Mouse (Mus musculus): ENCODE results near the gene 1700028P14Rik. TPM values are rescaled to one million over a fixed set of nuclear protein-coding genes. Genes with fewer than 3 reads are reported as not detected.

Gene 1700028P14Rik
- polyA plus RNA-seq, 1 experiment from 2014 or later, result not detected

DNA sequence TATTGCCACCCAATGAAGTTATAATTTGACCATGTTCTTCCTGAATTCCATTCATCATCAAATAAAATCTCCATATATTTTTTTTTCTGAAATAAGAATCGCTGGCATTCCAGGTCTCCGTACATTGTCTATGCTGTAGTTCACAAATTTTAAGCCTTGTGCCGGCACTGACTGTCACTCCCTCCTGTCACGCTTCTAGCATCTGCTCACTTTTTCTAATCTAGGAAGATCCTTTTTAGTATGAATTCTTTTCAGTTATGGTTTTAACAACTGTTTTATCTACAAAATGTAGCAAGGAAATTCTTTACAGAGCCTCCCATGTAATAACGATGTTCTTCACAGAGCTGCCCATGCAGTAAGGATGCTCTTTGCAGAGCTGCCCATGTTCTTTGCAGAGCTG, 134.1 kb downstream of the 1700028P14Rik start:
- Histone ChIP-seq H3K4me1 (peaks cover 8% of the 10 kb centered on the region), H3K27ac (no peak overlapping the region), H3K36me3 (no peaks in the 10 kb centered on the region), H3K9me3 (no peaks in the 10 kb centered on the region), H3K4me3 (no peak overlapping the region), H3K27me3 (ENCODE audit: insufficient read depth, poor library complexity, severe bottlenecking) (no peaks in the 10 kb centered on the region)
- DNase-seq (ENCODE audit: low spot score), result no peak
- WGBS, result 86% methylated on average over 5 of the region's 5 CpGs

DNA sequence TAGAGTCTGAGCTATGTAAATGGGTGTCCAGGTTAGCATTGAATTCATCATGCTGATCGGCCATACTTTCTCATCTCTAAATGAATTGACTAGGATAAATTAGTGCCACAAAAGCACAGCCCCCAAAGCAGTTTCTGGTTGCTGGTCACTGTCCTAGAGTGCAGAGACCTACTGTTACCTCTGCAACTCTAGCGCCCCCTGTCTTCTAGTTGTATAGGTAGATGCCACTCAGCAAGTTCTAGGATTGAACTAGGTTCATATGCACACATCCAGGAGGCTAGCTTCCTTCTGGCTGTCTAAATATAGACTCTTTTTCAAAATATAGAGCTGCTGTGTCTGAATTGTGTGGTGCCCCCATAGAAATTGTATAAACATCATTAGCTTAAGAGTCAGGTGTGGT, 141.3 kb downstream of the 1700028P14Rik start:
- H3K4me3 ChIP-seq, result no peak overlapping the region
- WGBS, result 43% methylated on average over 2 of the region's 2 CpGs
- no peaks in the 10 kb centered on the region for H3K9me3 ChIP-seq
- H3K4me1 ChIP-seq, result peaks cover 4% of the 10 kb centered on the region; the same call in 1 of the 2 replicates
- no peaks in the 10 kb centered on the region for H3K36me3 ChIP-seq
- DNase-seq (ENCODE audit: low spot score), result no peak
- no peaks in the 10 kb centered on the region for H3K27me3 ChIP-seq (ENCODE audit: insufficient read depth, poor library complexity, severe bottlenecking)
- no peak overlapping the region for H3K27ac ChIP-seq

Other genes with a start within 250 kb of the 1700028P14Rik start
- gene Mamdc2, start 204.4 kb downstream of the 1700028P14Rik start, polyA plus RNA-seq (2016; fragmentation: Nextera tagmentation; extraction: Ambion mirVana), result 1.6 and 1.8 TPM in 2 replicates
- gene Ptar1, start 34.6 kb upstream of the 1700028P14Rik start, polyA plus RNA-seq (2016; fragmentation: Nextera tagmentation; extraction: Ambion mirVana), result 5.8 and 6.0 TPM in 2 replicates
- gene Apba1, start 106.1 kb upstream of the 1700028P14Rik start, polyA plus RNA-seq (2016; fragmentation: Nextera tagmentation; extraction: Ambion mirVana), result 0.25 and 0.28 TPM in 2 replicates

All from heart, embryonic 10.5 days (tissue).